Mouse (Mus musculus): Measurements from ENCODE around the gene Prkg1. TPM values are rescaled to one million over a fixed set of nuclear protein-coding genes. Genes with fewer than 3 reads are reported as not detected.
"Not testable (repeated sequence)": the region's sequence is repeated elsewhere in the genome, so short reads cannot be mapped to it uniquely, and the experiment has no call there.

The Prkg1 gene
- total RNA-seq, 4 experiments from 2014 or later: 17.2 to 37.1 (median 29.4) TPM

GRCm38 (mm10) chr19:30664269-30664668 is 1100.6 kb downstream of the Prkg1 start:
- DNase-seq (ENCODE audit: low spot score in 2 of 2): peak; percentile 7 to 10

GRCm38 (mm10) chr19:30642629-30643170 is 1122.1 kb downstream of the Prkg1 start:
- DNase-seq (ENCODE audit: low spot score in 2 of 2): no peak

- no peak for DNase-seq (ENCODE audit: low spot score in 2 of 2)
Observed at GRCm38 (mm10) chr19:30637471-30637870, 1127.4 kb downstream of the Prkg1 start.

GRCm38 (mm10) chr19:30631051-30631450 is 1133.8 kb downstream of the Prkg1 start:
- no peak for DNase-seq (ENCODE audit: low spot score in 2 of 2)

- no peak for DNase-seq (ENCODE audit: low spot score in 2 of 2)
Observed at GRCm38 (mm10) chr19:30626036-30626435, 1138.8 kb downstream of the Prkg1 start.

GRCm38 (mm10) chr19:30625391-30625790 is 1139.4 kb downstream of the Prkg1 start:
- DNase-seq (ENCODE audit: low spot score in 2 of 2): peak; percentile 8 to 53

GRCm38 (mm10) chr19:30623620-30624019 is 1141.2 kb downstream of the Prkg1 start:
- peak; percentile 6 to 20 for DNase-seq (ENCODE audit: low spot score in 2 of 2)

GRCm38 (mm10) chr19:30613150-30613865 is 1151.5 kb downstream of the Prkg1 start:
- DNase-seq (ENCODE audit: low spot score in 2 of 2): no peak

GRCm38 (mm10) chr19:30586366-30586765 is 1178.5 kb downstream of the Prkg1 start:
- no peak for DNase-seq (ENCODE audit: low spot score in 2 of 2)

GRCm38 (mm10) chr19:30564516-30564915 is 1200.3 kb downstream of the Prkg1 start:
- no peak for DNase-seq (ENCODE audit: low spot score in 2 of 2)

- no peak for DNase-seq (ENCODE audit: low spot score in 2 of 2)
Observed at GRCm38 (mm10) chr19:30563876-30564275, 1201.0 kb downstream of the Prkg1 start.

- no peak for DNase-seq (ENCODE audit: low spot score in 2 of 2)
Observed at GRCm38 (mm10) chr19:30558024-30558423, 1206.8 kb downstream of the Prkg1 start.

- peak; percentile 12 to 33 for DNase-seq (ENCODE audit: low spot score in 2 of 2)
Observed at GRCm38 (mm10) chr19:30554467-30554881, 1210.4 kb downstream of the Prkg1 start.

GRCm38 (mm10) chr19:30553740-30554139 is 1211.1 kb downstream of the Prkg1 start:
- no peak for DNase-seq (ENCODE audit: low spot score in 2 of 2)

GRCm38 (mm10) chr19:30552260-30552659 is 1212.6 kb downstream of the Prkg1 start:
- no peak for DNase-seq (ENCODE audit: low spot score in 2 of 2)

GRCm38 (mm10) chr19:30549854-30550647 is 1214.8 kb downstream of the Prkg1 start:
- no peak for DNase-seq (ENCODE audit: low spot score in 2 of 2)

GRCm38 (mm10) chr19:30549044-30549853 is 1215.6 kb downstream of the Prkg1 start, which contains the start of gene Dkk1:
TSS of gene Dkk1 (minus strand) at chr19:30549665.
- no peak for DNase-seq (ENCODE audit: low spot score in 2 of 2)

- no peak for DNase-seq (ENCODE audit: low spot score in 2 of 2)
Observed at GRCm38 (mm10) chr19:30548411-30549043, 1216.3 kb downstream of the Prkg1 start.

GRCm38 (mm10) chr19:30539365-30539941 is 1225.4 kb downstream of the Prkg1 start:
- DNase-seq (ENCODE audit: low spot score in 2 of 2): not testable (repeated sequence)

GRCm38 (mm10) chr19:30516771-30517170 is 1248.1 kb downstream of the Prkg1 start:
- no peak for DNase-seq (ENCODE audit: low spot score in 2 of 2)

All from gastrocnemius, adult 8-10 months (tissue).